Mouse (Mus musculus) splenic B cell, adult 2 months (primary cell): ENCODE measurements around the gene Kdm2b.

Source experiments
- DNase-seq: peaks from one replicate; pipeline ENCODE4 v3.0.0-alpha.2; 2011; ENCODE audit warnings: low read depth, low spot score
- H3K27me3 ChIP-seq: 2 replicates; pipeline ENCODE4 v1.6.1; 2012; ENCODE audit warnings: mild to moderate bottlenecking, low read length, moderate library complexity, mixed read lengths; ENCODE audit not compliant: control insufficient read depth, poor library complexity, insufficient read depth, severe bottlenecking
- H3K36me3 ChIP-seq: 2 replicates; pipeline ENCODE4 v1.6.1; 2012; ENCODE audit warnings: mild to moderate bottlenecking, low read length, moderate library complexity, mixed read lengths; ENCODE audit not compliant: control insufficient read depth, poor library complexity, insufficient read depth, severe bottlenecking

The Kdm2b gene

GRCm38 (mm10) chr5:122855858-122856257 is 133.8 kb downstream of the Kdm2b start:
- peak; percentile 38 for DNase-seq
- no peaks in the 10 kb centered on the region for H3K36me3 ChIP-seq

GRCm38 (mm10) chr5:122852611-122853010 is 137.0 kb downstream of the Kdm2b start:
- H3K36me3 ChIP-seq: no peaks in the 10 kb centered on the region
- DNase-seq: no peak

More at GRCm38 (mm10) chr5:122855858-122856257, 133.8 kb downstream of the Kdm2b start:
- no peaks in the 10 kb centered on the region for H3K27me3 ChIP-seq

GRCm38 (mm10) chr5:122850319-122851002 is 139.2 kb downstream of the Kdm2b start:
- no peaks in the 10 kb centered on the region for H3K27me3 ChIP-seq
- no peaks in the 10 kb centered on the region for H3K36me3 ChIP-seq
- DNase-seq: no peak

More at GRCm38 (mm10) chr5:122852611-122853010, 137.0 kb downstream of the Kdm2b start:
- no peaks in the 10 kb centered on the region for H3K27me3 ChIP-seq

- peak; percentile 99 for DNase-seq
- H3K27me3 ChIP-seq: no peaks in the 10 kb centered on the region
- no peaks in the 10 kb centered on the region for H3K36me3 ChIP-seq
These were observed 139.9 kb downstream of the Kdm2b start, which contains the start of gene Rnf34 for GRCm38 (mm10) chr5:122849521-122850318. Gene Rnf34 (plus strand): TSS chr5:122850048.

- H3K27me3 ChIP-seq: no peaks in the 10 kb centered on the region
- no peak for DNase-seq
- no peaks in the 10 kb centered on the region for H3K36me3 ChIP-seq
These were observed 145.8 kb downstream of the Kdm2b start for GRCm38 (mm10) chr5:122843799-122844198.

GRCm38 (mm10) chr5:122841126-122841525 is 148.5 kb downstream of the Kdm2b start:
- Histone ChIP-seq H3K27me3 (no peaks in the 10 kb centered on the region), H3K36me3 (no peaks in the 10 kb centered on the region)
- no peak for DNase-seq

- no peak for DNase-seq
- Histone ChIP-seq H3K27me3 (no peaks in the 10 kb centered on the region), H3K36me3 (no peaks in the 10 kb centered on the region)
These were observed 156.6 kb downstream of the Kdm2b start for GRCm38 (mm10) chr5:122832996-122833395.

- peak; percentile 45 for DNase-seq
- Histone ChIP-seq H3K36me3 (no peaks in the 10 kb centered on the region), H3K27me3 (no peaks in the 10 kb centered on the region)
These were observed 157.1 kb downstream of the Kdm2b start for GRCm38 (mm10) chr5:122832536-122832935.

- H3K36me3 ChIP-seq: no peaks in the 10 kb centered on the region
- H3K27me3 ChIP-seq: no peaks in the 10 kb centered on the region
- no peak for DNase-seq
These were observed 164.5 kb downstream of the Kdm2b start for GRCm38 (mm10) chr5:122825099-122825498.

GRCm38 (mm10) chr5:122824450-122824849 is 165.2 kb downstream of the Kdm2b start:
- no peaks in the 10 kb centered on the region for H3K27me3 ChIP-seq
- no peaks in the 10 kb centered on the region; the same call in 1 of the 2 replicates for H3K36me3 ChIP-seq
- DNase-seq: no peak

GRCm38 (mm10) chr5:122823976-122824375 is 165.6 kb downstream of the Kdm2b start:
- no peaks in the 10 kb centered on the region for H3K27me3 ChIP-seq
- no peaks in the 10 kb centered on the region; the same call in 1 of the 2 replicates for H3K36me3 ChIP-seq
- DNase-seq: no peak

GRCm38 (mm10) chr5:122822441-122822840 is 167.2 kb downstream of the Kdm2b start:
- DNase-seq: no peak
- H3K27me3 ChIP-seq: no peaks in the 10 kb centered on the region
- peaks cover 6% of the 10 kb centered on the region for H3K36me3 ChIP-seq

- DNase-seq: no peak
- Histone ChIP-seq H3K36me3 (peaks cover 7% of the 10 kb centered on the region), H3K27me3 (no peaks in the 10 kb centered on the region)
These were observed 168.1 kb downstream of the Kdm2b start for GRCm38 (mm10) chr5:122821524-122821885.

GRCm38 (mm10) chr5:122820777-122821523 is 168.7 kb downstream of the Kdm2b start, which contains the start of gene Anapc5:
Gene Anapc5 (minus strand): TSS chr5:122821339.
- H3K27me3 ChIP-seq: no peaks in the 10 kb centered on the region
- peaks cover 7% of the 10 kb centered on the region for H3K36me3 ChIP-seq
- peak; percentile 97 for DNase-seq
